Mouse (Mus musculus): ENCODE data around the gene Vps16. TPM values are rescaled to one million over a fixed set of nuclear protein-coding genes. Genes with fewer than 3 reads are reported as not detected.
A peak's percentile ranks its signal among the peaks of the same experiment; 100 is the strongest.

Gene Vps16
- polyA plus RNA-seq, 1 experiment from 2014 or later, result 60.9 TPM

GRCm38 (mm10) chr2:130433152-130433551, 9.0 kb downstream of the Vps16 start:
- no peaks in the 10 kb centered on the region for H3K27me3 ChIP-seq (ENCODE audit: control insufficient read depth, insufficient read depth, low read length)
- H3K9me3 ChIP-seq (replicated peaks; ENCODE audit: control insufficient read depth, low read length), result no peaks in the 10 kb centered on the region
- H3K4me3 ChIP-seq (ENCODE audit: low read length), result no peak overlapping the region
- no peak; the same call in 1 of the 2 replicates for ATAC-seq (replicated peaks; ENCODE audit: extremely low read depth, insufficient read depth, low FRiP score)
- 24% methylated on average over 4 of the region's 4 CpGs for WGBS
- H3K36me3 ChIP-seq (ENCODE audit: control insufficient read depth, insufficient read depth), result peaks cover 6% of the 10 kb centered on the region; the same call in 1 of the 2 replicates
- H3K9ac ChIP-seq (ENCODE audit: low read length), result no peak overlapping the region
- no peak overlapping the region for H3K4me2 ChIP-seq (ENCODE audit: low read depth, low read length)
- peaks cover 9% of the 10 kb centered on the region; the same call in 1 of the 2 replicates for H3K4me1 ChIP-seq (ENCODE audit: control insufficient read depth, insufficient read depth, low read length)
- H3K27ac ChIP-seq (ENCODE audit: low read length), result no peak overlapping the region

GRCm38 (mm10) chr2:130436769-130437168, 12.6 kb downstream of the Vps16 start:
- no peak for ATAC-seq (replicated peaks; ENCODE audit: extremely low read depth, insufficient read depth, low FRiP score)
- no peaks in the 10 kb centered on the region for H3K9me3 ChIP-seq (replicated peaks; ENCODE audit: control insufficient read depth, low read length)
- WGBS, result 95% methylated on average over 1 of the region's 1 CpGs
- H3K36me3 ChIP-seq (ENCODE audit: control insufficient read depth, insufficient read depth), result peaks cover 32% of the 10 kb centered on the region
- no peak overlapping the region for H3K27ac ChIP-seq (ENCODE audit: low read length)
- H3K4me1 ChIP-seq (ENCODE audit: control insufficient read depth, insufficient read depth, low read length), result no peaks in the 10 kb centered on the region
- H3K4me3 ChIP-seq (ENCODE audit: low read length), result no peak overlapping the region
- no peak overlapping the region for H3K9ac ChIP-seq (ENCODE audit: low read length)
- H3K4me2 ChIP-seq (ENCODE audit: low read depth, low read length), result no peak overlapping the region
- H3K27me3 ChIP-seq (ENCODE audit: control insufficient read depth, insufficient read depth, low read length), result no peaks in the 10 kb centered on the region

- no peak for ATAC-seq (replicated peaks; ENCODE audit: extremely low read depth, insufficient read depth, low FRiP score)
- H3K4me2 ChIP-seq (ENCODE audit: low read depth, low read length), result no peak overlapping the region
- no peaks in the 10 kb centered on the region for H3K4me1 ChIP-seq (ENCODE audit: control insufficient read depth, insufficient read depth, low read length)
- no peak overlapping the region for H3K4me3 ChIP-seq (ENCODE audit: low read length)
- no peaks in the 10 kb centered on the region for H3K9me3 ChIP-seq (replicated peaks; ENCODE audit: control insufficient read depth, low read length)
- H3K36me3 ChIP-seq (ENCODE audit: control insufficient read depth, insufficient read depth), result peaks cover 45% of the 10 kb centered on the region
- WGBS, result 84% methylated on average over 3 of the region's 3 CpGs
- H3K27ac ChIP-seq (ENCODE audit: low read length), result no peak overlapping the region
- H3K9ac ChIP-seq (ENCODE audit: low read length), result no peak overlapping the region
- no peaks in the 10 kb centered on the region for H3K27me3 ChIP-seq (ENCODE audit: control insufficient read depth, insufficient read depth, low read length)
Measured at GRCm38 (mm10) chr2:130438861-130439260, 14.7 kb downstream of the Vps16 start.

- 87% methylated on average over 4 of the region's 4 CpGs for WGBS
- Histone ChIP-seq H3K4me2 (ENCODE audit: low read depth, low read length) (no peak overlapping the region), H3K9me3 (replicated peaks; ENCODE audit: control insufficient read depth, low read length) (no peaks in the 10 kb centered on the region), H3K27ac (ENCODE audit: low read length) (no peak overlapping the region), H3K27me3 (ENCODE audit: control insufficient read depth, insufficient read depth, low read length) (no peaks in the 10 kb centered on the region), H3K4me1 (ENCODE audit: control insufficient read depth, insufficient read depth, low read length) (no peaks in the 10 kb centered on the region), H3K4me3 (ENCODE audit: low read length) (no peak overlapping the region), H3K36me3 (ENCODE audit: control insufficient read depth, insufficient read depth) (peaks cover 48% of the 10 kb centered on the region), H3K9ac (ENCODE audit: low read length) (no peak overlapping the region)
- ATAC-seq (replicated peaks; ENCODE audit: extremely low read depth, insufficient read depth, low FRiP score), result no peak
Measured at GRCm38 (mm10) chr2:130439840-130440480, 15.8 kb downstream of the Vps16 start.

- Histone ChIP-seq H3K4me1 (ENCODE audit: control insufficient read depth, insufficient read depth, low read length) (no peaks in the 10 kb centered on the region), H3K9me3 (replicated peaks; ENCODE audit: control insufficient read depth, low read length) (no peaks in the 10 kb centered on the region), H3K4me3 (ENCODE audit: low read length) (no peak overlapping the region), H3K4me2 (ENCODE audit: low read depth, low read length) (no peak overlapping the region), H3K9ac (ENCODE audit: low read length) (no peak overlapping the region), H3K27ac (ENCODE audit: low read length) (no peak overlapping the region), H3K27me3 (ENCODE audit: control insufficient read depth, insufficient read depth, low read length) (no peaks in the 10 kb centered on the region), H3K36me3 (ENCODE audit: control insufficient read depth, insufficient read depth) (peaks cover 48% of the 10 kb centered on the region)
- ATAC-seq (replicated peaks; ENCODE audit: extremely low read depth, insufficient read depth, low FRiP score), result no peak
- 79% methylated on average over 10 of the region's 10 CpGs for WGBS
Measured at GRCm38 (mm10) chr2:130442162-130442561, 18.0 kb downstream of the Vps16 start.

GRCm38 (mm10) chr2:130448449-130448848, 24.3 kb downstream of the Vps16 start:
- Histone ChIP-seq H3K27ac (ENCODE audit: low read length) (no peak overlapping the region), H3K9ac (ENCODE audit: low read length) (no peak overlapping the region), H3K4me3 (ENCODE audit: low read length) (no peak overlapping the region), H3K36me3 (ENCODE audit: control insufficient read depth, insufficient read depth) (peaks cover 7% of the 10 kb centered on the region), H3K4me2 (ENCODE audit: low read depth, low read length) (no peak overlapping the region), H3K9me3 (replicated peaks; ENCODE audit: control insufficient read depth, low read length) (no peaks in the 10 kb centered on the region), H3K27me3 (ENCODE audit: control insufficient read depth, insufficient read depth, low read length) (no peaks in the 10 kb centered on the region), H3K4me1 (ENCODE audit: control insufficient read depth, insufficient read depth, low read length) (peaks cover 22% of the 10 kb centered on the region)
- no peak for ATAC-seq (replicated peaks; ENCODE audit: extremely low read depth, insufficient read depth, low FRiP score)

- H3K4me2 ChIP-seq (ENCODE audit: low read depth, low read length), result peak overlapping the region; percentile 87
- no peak for ATAC-seq (replicated peaks; ENCODE audit: extremely low read depth, insufficient read depth, low FRiP score)
- H3K36me3 ChIP-seq (ENCODE audit: control insufficient read depth, insufficient read depth), result 0 out of 2 replicates have a peak, but pooled peaks cover 3% of the 10 kb centered on the region
- peak overlapping the region; percentile 84 for H3K4me3 ChIP-seq (ENCODE audit: low read length)
- 9% methylated on average over 17 of the region's 17 CpGs for WGBS
- H3K27ac ChIP-seq (ENCODE audit: low read length), result no peak overlapping the region; the same call in 1 of the 2 replicates
- no peaks in the 10 kb centered on the region for H3K9me3 ChIP-seq (replicated peaks; ENCODE audit: control insufficient read depth, low read length)
- H3K4me1 ChIP-seq (ENCODE audit: control insufficient read depth, insufficient read depth, low read length), result peaks cover 22% of the 10 kb centered on the region
- H3K27me3 ChIP-seq (ENCODE audit: control insufficient read depth, insufficient read depth, low read length), result no peaks in the 10 kb centered on the region
- peak overlapping the region; percentile 89 for H3K9ac ChIP-seq (ENCODE audit: low read length)
Measured at GRCm38 (mm10) chr2:130449021-130449793, 25.1 kb downstream of the Vps16 start.

GRCm38 (mm10) chr2:130449794-130450433, 25.8 kb downstream of the Vps16 start, which contains the start of gene Ptpra:
TSS of gene Ptpra (plus strand) at chr2:130450278.
- no peaks in the 10 kb centered on the region for H3K36me3 ChIP-seq (ENCODE audit: control insufficient read depth, insufficient read depth)
- ATAC-seq (replicated peaks; ENCODE audit: extremely low read depth, insufficient read depth, low FRiP score), result peak; percentile 97
- H3K9me3 ChIP-seq (replicated peaks; ENCODE audit: control insufficient read depth, low read length), result no peaks in the 10 kb centered on the region
- peak within 1 kb of the TSS; percentile 87 for H3K4me2 ChIP-seq (ENCODE audit: low read depth, low read length)
- peaks cover 24% of the 10 kb centered on the region for H3K4me1 ChIP-seq (ENCODE audit: control insufficient read depth, insufficient read depth, low read length)
- peak within 1 kb of the TSS; percentile 84 for H3K4me3 ChIP-seq (ENCODE audit: low read length)
- H3K27ac ChIP-seq (ENCODE audit: low read length), result peak within 1 kb of the TSS; percentile 76
- H3K9ac ChIP-seq (ENCODE audit: low read length), result peak within 1 kb of the TSS; percentile 89
- H3K27me3 ChIP-seq (ENCODE audit: control insufficient read depth, insufficient read depth, low read length), result no peaks in the 10 kb centered on the region
- WGBS, result under 1% methylated on average over 45 of the region's 50 CpGs

GRCm38 (mm10) chr2:130450434-130450796, 26.3 kb downstream of the Vps16 start:
- Histone ChIP-seq H3K9ac (ENCODE audit: low read length) (peak overlapping the region; percentile 89), H3K4me2 (ENCODE audit: low read depth, low read length) (peak overlapping the region; percentile 87), H3K36me3 (ENCODE audit: control insufficient read depth, insufficient read depth) (no peaks in the 10 kb centered on the region), H3K4me1 (ENCODE audit: control insufficient read depth, insufficient read depth, low read length) (peaks cover 25% of the 10 kb centered on the region), H3K27me3 (ENCODE audit: control insufficient read depth, insufficient read depth, low read length) (no peaks in the 10 kb centered on the region), H3K9me3 (replicated peaks; ENCODE audit: control insufficient read depth, low read length) (no peaks in the 10 kb centered on the region), H3K27ac (ENCODE audit: low read length) (peak overlapping the region; percentile 76), H3K4me3 (ENCODE audit: low read length) (peak overlapping the region; percentile 84)
- WGBS, result 0% methylated on average over 19 of the region's 47 CpGs
- peak; percentile 86 for ATAC-seq (replicated peaks; ENCODE audit: extremely low read depth, insufficient read depth, low FRiP score)

Measured in heart, embryonic 16.5 days (tissue).